Comparison of ENCODE assay signal across 15 mouse cellular contexts in genomic region chr4:42902730-42903129, GRCm38 (mm10). TPM values are rescaled to one million over a fixed set of nuclear protein-coding genes. Genes with fewer than 3 reads are reported as not detected.
"Had no signal": no experiment of that assay in that cellular context is flagged by ENCODE, and none has a peak within 500 bp of the region (broad histone marks: within the 10 kb centered on the region; RNA-seq: fewer than 3 reads in every experiment).

No protein-coding gene starts in this region.

- H3K9me3 ChIP-seq: limb, embryonic 13.5 days; midbrain, embryonic 13.5 days; neural tube, embryonic 15.5 days had no signal

- H3K4me3 ChIP-seq: limb, embryonic 13.5 days; midbrain, embryonic 13.5 days; myocyte; neural tube, embryonic 15.5 days had no signal

- H3K36me3 ChIP-seq: limb, embryonic 13.5 days; midbrain, embryonic 13.5 days; neural tube, embryonic 15.5 days had no signal

- DNase-seq: kidney, adult 9 months; layer of hippocampus, adult 9-11 months; layer of hippocampus, postnatal 36 days had no signal

- H3K27me3 ChIP-seq: midbrain, embryonic 13.5 days; neural tube, embryonic 15.5 days had no signal

- H3K27ac ChIP-seq: kidney, postnatal 0 days; limb, embryonic 13.5 days; liver, embryonic 14.5 days; midbrain, embryonic 13.5 days; neural tube, embryonic 15.5 days; stomach, postnatal 0 days had no signal

- H3K4me1 ChIP-seq: limb, embryonic 13.5 days; neural tube, embryonic 15.5 days had no signal

- H3K4me2 ChIP-seq: limb, embryonic 13.5 days; midbrain, embryonic 13.5 days; neural tube, embryonic 15.5 days had no signal

- ATAC-seq: midbrain, embryonic 13.5 days had no signal

- H3K9ac ChIP-seq: limb, embryonic 13.5 days; liver, embryonic 14.5 days; midbrain, embryonic 13.5 days; neural tube, embryonic 15.5 days had no signal

RNA-seq across cellular contexts. Expression of gene Phf24, which starts 13.7 kb away (rescaled TPM):
- total RNA-seq: megakaryocyte-erythroid progenitor cell, adult 5-6 weeks had no signal
- polyA plus RNA-seq: myocyte had no signal

RNA-seq across cellular contexts. Expression of gene Fam205c, which starts 28.7 kb away (rescaled TPM):
- total RNA-seq: liver, adult 2 months; megakaryocyte-erythroid progenitor cell, adult 5-6 weeks had no signal
- polyA plus RNA-seq: limb, embryonic 13.5 days; liver, adult 2 months; lung, embryonic 16.5 days; myocyte; thymus, adult 2 months; urinary bladder, adult 2 months had no signal

RNA-seq across cellular contexts. Expression of gene Gm12394, which starts 46.2 kb away (rescaled TPM):
- total RNA-seq: liver, adult 2 months; megakaryocyte-erythroid progenitor cell, adult 5-6 weeks had no signal
- polyA plus RNA-seq: liver, adult 2 months; myocyte; thymus, adult 2 months; urinary bladder, adult 2 months had no signal

RNA-seq across cellular contexts. Expression of gene Fam205a1, which starts 49.0 kb away (rescaled TPM):
- total RNA-seq: liver, adult 2 months had no signal
- polyA plus RNA-seq: limb, embryonic 13.5 days; liver, adult 2 months; midbrain, embryonic 13.5 days; myocyte; stomach, postnatal 0 days had no signal
